Mouse (Mus musculus) left cerebral cortex, postnatal 25 days (tissue): ENCODE data around the gene Gm49661. TPM values are rescaled to one million over a fixed set of nuclear protein-coding genes. Genes with fewer than 3 reads are reported as not detected.

Experiments used
- DNase-seq, 2 experiments: peaks; one replicate each; pipeline ENCODE4 v3.0.0; 2022; ENCODE audit warnings: low spot score in 2 of 2, mixed read lengths in 1 of 2
- intact Hi-C: fragments of 180-260 bp; cut with DNase I; formaldehyde crosslinking; loops from one replicate; pipeline ENCODE4 v1.15.1; 2025
- total RNA-seq, 2 experiments: library from RNA; stranded (reverse); gene quantifications; 2 replicates each; pipeline ENCODE4 v1.2.3; 2021

Gene Gm49661
- total RNA-seq, 2 experiments from 2014 or later, result 3.5 TPM; not detected in 1

DNA sequence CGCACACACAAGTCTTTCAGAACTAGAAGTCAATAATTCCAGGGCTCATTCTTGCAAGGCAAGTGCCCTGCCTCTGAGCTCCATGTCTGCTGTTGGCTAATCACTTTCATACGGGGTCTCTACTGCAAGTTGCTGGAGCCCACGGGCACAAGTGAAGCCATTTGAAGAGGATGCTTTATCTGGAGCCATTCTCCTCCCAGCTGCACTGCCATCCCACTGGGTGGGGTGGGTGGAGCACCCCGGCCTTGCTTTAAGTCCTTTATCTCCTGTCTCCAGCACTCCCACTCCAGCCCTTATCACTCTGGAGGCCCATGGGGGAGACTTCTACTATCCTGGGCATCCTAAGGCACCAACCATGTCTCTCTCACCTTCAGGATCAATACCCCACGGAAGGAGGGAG lies 1.7 kb upstream of the Gm49661 start:
- intact Hi-C loops, result no loop called here
- no peak for DNase-seq

- DNase-seq, result no peak
- intact Hi-C loops, result no loop called here
Measured at GRCm38 (mm10) chr8:84970135-84970790, 1.0 kb upstream of the Gm49661 start.

- intact Hi-C loops, result no loop called here
- no peak for DNase-seq
Measured at GRCm38 (mm10) chr8:84968650-84969049, 583 bp downstream of the Gm49661 start.

GRCm38 (mm10) chr8:84967532-84968304 lies 1.5 kb downstream of the Gm49661 start:
- intact Hi-C loops, result no loop called here
- no peak for DNase-seq

DNA sequence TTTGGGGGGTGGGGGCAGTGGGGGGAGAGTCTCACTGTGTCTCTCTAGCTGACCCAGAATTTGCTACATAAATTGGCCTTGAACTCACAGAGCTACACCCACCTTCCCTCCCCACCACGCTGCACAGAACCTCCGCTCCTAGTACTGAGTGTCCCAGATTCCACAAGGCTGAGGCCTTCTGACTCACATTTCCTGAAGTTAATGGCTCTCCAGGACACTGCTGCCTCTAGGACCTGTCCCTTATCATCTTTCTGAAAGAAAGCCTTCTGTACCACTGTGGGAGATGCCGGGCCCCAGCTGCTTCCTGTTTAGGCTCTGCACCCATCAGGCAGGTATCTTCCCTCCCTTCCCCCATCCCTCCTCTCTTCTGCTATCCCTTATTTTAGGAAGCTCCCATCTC lies 2.6 kb downstream of the Gm49661 start:
- intact Hi-C loops, result no loop called here

DNA sequence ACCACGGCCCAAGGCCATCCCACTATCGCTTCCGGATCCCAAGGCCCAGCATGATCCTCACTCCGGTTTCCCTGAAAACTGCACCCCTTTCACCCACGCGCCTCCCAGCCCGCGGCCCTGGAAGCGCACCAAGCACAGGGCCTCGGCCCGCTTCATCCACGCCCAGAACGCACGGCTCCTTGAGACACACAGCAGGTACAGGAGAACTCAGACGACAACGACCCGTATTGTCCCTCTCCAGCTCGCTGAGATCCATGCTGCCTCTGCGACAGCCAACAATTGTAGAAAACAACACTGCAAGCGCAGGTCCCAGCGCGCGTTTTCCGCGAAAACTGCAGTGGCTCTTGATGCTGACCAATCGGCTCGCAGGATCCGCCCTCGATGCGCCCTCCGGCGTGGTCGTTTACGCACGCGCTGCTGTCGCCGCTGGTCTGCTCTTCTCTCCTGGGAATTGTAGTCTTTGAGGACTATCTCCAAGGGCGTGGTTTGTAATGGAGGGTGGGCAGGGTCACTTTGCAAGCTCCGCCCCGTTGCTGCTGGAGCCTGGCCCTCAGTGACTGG lies 3.4 kb downstream of the Gm49661 start:
- DNase-seq, result peak; percentile 94 to 98
- intact Hi-C loops, result loop anchor here (2.0 kb wide), 1 partner anchor 19 kb away; the partner anchor contains the start of gene Rtbdn

More for the DNA sequence above, 2.6 kb downstream of the Gm49661 start:
- no peak for DNase-seq

DNA sequence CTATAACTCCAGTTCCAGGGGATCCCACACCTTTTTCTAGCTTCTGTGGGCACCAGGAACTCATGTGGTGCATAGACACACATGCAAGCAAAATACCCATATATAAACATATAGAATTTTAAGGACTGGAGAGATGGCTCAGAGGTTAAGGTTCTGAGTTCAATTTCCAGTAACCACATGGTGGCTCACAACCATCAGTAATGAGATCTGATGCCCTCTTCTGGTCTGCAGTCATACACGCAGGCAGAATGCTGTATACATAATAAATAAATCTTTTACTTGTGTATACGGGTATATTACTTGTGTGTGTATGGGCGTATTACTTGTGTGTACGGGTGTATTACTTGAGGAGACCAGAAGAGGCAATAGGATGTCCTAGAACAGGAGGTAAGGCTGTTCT lies 5.3 kb downstream of the Gm49661 start:
- intact Hi-C loops, result loop anchor here (2.0 to 5.0 kb wide), 2 partner anchors 17 to 37 kb away; partner anchors contain the start of gene Rtbdn
- DNase-seq, result no peak

DNA sequence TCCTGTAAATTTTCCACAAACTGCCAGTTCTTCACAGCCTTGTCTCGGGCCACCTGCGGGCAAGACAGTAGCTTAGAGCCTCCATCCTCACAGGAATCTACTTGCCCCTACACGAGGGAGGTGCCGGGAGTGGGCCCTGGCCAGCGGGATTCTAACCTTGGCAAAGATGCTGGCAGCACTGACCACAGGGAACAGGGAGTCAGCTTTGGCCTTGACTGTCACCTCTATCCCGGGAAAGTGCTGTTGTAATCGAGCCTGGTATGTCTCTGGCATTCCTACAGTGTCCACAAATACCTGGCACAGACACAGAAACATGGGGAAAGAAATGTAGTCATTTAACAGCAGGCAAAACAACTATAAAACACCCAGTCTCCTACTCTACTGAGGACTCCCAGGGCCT lies 9.4 kb downstream of the Gm49661 start:
- intact Hi-C loops, result loop anchor here (5.0 kb wide), 2 partner anchors 33 to 43 kb away; no protein-coding TSS in a partner anchor
- no peak for DNase-seq

GRCm38 (mm10) chr8:84956768-84957167 lies 12.5 kb downstream of the Gm49661 start:
- intact Hi-C loops, result loop anchor here (5.0 kb wide), 1 partner anchor 39 kb away; no protein-coding TSS in a partner anchor
- DNase-seq, result peak; percentile 73 to 84

DNA sequence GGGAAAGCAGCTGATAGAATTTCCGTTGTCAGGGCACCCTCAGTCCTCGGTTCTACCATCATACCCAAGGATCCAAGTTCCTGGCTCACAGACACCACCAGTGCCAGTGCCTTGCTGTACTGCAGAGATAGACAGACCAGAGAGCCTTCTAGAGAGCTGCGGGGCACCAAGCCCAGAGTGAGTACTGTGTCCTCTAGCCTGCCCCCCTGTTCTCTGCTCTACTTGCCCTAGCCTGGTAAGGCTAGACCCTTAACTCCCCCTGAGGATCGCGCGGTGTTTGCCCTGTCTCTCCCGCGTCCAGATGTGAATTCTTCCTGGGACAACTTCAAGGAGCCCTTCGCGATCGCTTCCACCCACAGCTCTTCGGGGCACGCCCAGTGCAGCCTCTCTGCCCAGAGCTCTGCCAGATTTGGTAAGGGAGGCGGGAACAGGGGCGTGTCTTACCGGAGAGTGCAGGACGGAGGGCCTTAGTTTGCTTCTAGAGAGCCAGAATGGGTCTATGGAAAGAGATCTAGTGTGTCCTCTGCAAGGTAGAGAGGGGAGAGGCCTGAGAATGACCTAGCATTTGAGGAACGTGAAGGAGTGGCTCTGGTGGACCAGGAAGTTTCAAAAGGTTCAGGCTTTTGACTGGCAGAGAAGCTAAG lies 16.5 kb downstream of the Gm49661 start:
- peak in 1 of 2 experiments; percentile 31 for DNase-seq
- intact Hi-C loops, result no loop called here

- intact Hi-C loops, result no loop called here
- no peak for DNase-seq
Measured at GRCm38 (mm10) chr8:84949753-84950152, 19.5 kb downstream of the Gm49661 start.

GRCm38 (mm10) chr8:84947241-84947545 lies 22.0 kb downstream of the Gm49661 start:
- DNase-seq, result no peak
- intact Hi-C loops, result loop anchor here (2.0 kb wide), 1 partner anchor 18 kb away; no protein-coding TSS in a partner anchor

GRCm38 (mm10) chr8:84946528-84947240 lies 22.5 kb downstream of the Gm49661 start, which contains the start of gene Rtbdn:
TSS of gene Rtbdn (plus strand) at chr8:84946991.
- DNase-seq, result peak in 1 of 2 experiments; percentile 26

DNA sequence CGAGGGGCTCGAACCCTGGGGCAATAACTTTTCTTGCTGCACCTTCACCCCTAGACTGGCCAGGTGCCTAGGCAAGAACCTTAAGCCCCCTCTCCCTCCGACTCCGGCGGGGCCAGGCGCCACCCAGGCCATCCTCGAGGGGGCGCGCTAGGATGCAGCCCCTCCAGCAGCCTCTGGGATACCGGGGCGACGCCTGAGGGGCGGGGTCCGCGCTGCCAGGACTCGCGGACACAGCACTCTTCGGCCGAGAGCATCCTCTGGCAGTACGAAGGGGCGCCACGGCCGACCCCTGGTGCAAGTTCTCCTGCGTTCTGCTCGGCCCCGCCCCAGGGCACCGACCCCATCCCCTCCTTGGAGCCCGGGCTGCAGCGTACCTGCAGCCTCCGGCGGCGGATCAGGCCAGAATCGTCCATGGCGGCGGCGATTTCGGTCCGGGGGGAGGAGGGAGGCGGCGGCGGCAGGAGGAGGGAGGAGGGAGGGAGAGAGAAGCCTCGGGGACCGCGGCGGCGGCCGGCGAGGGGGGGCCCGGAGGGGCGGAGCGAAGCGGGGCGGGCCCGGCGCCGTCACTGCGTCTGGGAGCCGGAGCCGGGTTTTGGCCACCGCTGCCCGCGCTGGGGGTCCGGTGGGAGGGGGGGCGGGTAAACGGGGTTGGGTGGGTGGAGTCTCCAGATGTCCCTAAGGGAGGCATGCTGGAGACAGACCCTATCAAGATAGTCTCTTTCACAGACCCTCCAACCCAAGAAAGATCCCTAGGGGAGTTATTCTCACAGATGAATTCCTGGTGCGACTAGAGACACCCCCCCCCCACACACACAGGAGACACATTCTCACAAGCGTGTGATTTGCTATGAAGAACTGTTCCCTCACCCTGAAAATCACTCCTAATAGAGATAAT lies 23.4 kb downstream of the Gm49661 start:
- intact Hi-C loops, result loop anchor here (2.0 kb wide), 1 partner anchor 19 kb away; no protein-coding TSS in a partner anchor
- DNase-seq, result peak; percentile 40 to 53

More at GRCm38 (mm10) chr8:84946528-84947240, 22.5 kb downstream of the Gm49661 start, which contains the start of gene Rtbdn:
- intact Hi-C loops, result loop anchor here (2.0 kb wide), 1 partner anchor 18 kb away; no protein-coding TSS in a partner anchor

DNA sequence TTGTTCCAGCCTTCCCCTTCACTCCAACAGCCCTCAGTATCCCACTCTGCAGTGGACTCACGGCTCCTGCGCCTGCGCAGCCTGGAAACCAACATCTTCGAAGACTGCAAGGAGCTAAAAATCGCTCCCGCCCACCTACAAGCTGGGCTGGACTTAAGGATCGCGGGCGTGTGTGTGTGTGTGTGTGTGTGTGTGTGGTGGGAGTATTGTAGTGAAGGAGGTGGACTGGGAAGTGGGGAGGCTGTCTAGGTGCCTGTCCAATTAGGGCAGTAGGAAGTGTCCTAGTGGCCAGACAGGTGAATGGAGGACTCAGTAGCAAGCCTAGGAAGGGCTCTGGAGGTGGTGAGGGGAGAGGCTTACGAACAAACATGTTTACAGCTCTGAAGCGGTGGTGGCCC lies 24.0 kb downstream of the Gm49661 start:
- intact Hi-C loops, result no loop called here
- DNase-seq, result peak; percentile 83 to 94

- DNase-seq, result peak; percentile 69 to 87
- intact Hi-C loops, result no loop called here
Measured at GRCm38 (mm10) chr8:84944478-84945160, 24.6 kb downstream of the Gm49661 start.

DNA sequence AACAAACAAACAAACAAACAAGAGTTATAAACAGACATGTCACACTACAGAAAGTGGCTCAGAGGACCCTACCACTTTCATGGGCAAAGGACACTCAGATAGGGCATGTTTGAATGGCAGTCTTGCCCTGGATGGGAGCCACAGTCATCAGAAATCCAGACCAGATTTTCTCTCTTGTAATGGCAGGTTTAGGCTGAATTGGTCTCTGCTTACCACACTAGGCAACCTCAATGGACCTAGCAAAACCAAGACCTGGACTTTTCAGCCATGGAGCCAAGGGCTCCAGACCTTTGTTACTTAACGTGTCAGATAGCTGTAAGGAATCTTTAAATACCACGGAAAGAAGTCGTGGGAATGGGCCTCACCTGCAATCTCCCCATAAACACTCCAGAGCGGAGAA lies 25.5 kb downstream of the Gm49661 start:
- no peak for DNase-seq
- intact Hi-C loops, result no loop called here
